12 mouse cellular contexts compared by ENCODE assay signal in genomic region chr7:66779411-66779810, GRCm38 (mm10). TPM values are rescaled to one million over a fixed set of nuclear protein-coding genes. Genes with fewer than 3 reads are reported as not detected.
DNase-seq lines count a peak whose midpoint lies in the region; ATAC-seq and TF ChIP-seq lines count a peak whose summit lies in the region.
"Had no signal": no experiment of that assay in that cellular context is flagged by ENCODE, and none has a peak within 500 bp of the region (broad histone marks: within the 10 kb centered on the region; RNA-seq: fewer than 3 reads in every experiment).

No protein-coding gene starts in this region.

- H3K36me3 ChIP-seq in intestine, embryonic 14.5 days (ENCODE audit: control insufficient read depth, insufficient read depth, low read length), result no peaks in the 10 kb centered on the region
- H3K36me3 ChIP-seq in intestine, postnatal 0 days (ENCODE audit: control insufficient read depth, insufficient read depth), result no peaks in the 10 kb centered on the region
- H3K36me3 ChIP-seq: hindbrain, embryonic 15.5 days; liver, embryonic 13.5 days; midbrain, embryonic 13.5 days had no signal

- H3K27ac ChIP-seq in intestine, embryonic 14.5 days (ENCODE audit: low read depth), result peak overlapping the region; percentile 69; the same call in 1 of the 2 replicates
- no peak overlapping the region for H3K27ac ChIP-seq in intestine, postnatal 0 days (ENCODE audit: low read depth, low read length)
- H3K27ac ChIP-seq: hindbrain, embryonic 15.5 days; liver, embryonic 13.5 days; midbrain, embryonic 13.5 days had no signal

- 34% methylated on average over 2 of the region's 2 CpGs for WGBS in intestine, embryonic 14.5 days
- WGBS in intestine, postnatal 0 days, result 53% methylated on average over 2 of the region's 2 CpGs

- no peak overlapping the region for H3K4me3 ChIP-seq in intestine, embryonic 14.5 days (ENCODE audit: low read depth, low read length)
- no peak overlapping the region for H3K4me3 ChIP-seq in intestine, postnatal 0 days (ENCODE audit: low read depth, low read length)
- H3K4me3 ChIP-seq: hindbrain, embryonic 15.5 days; liver, embryonic 13.5 days; midbrain, embryonic 13.5 days had no signal

- TF ChIP-seq CTCF in intestine, postnatal 0 days (IDR thresholded peaks at IDR 0.05; ENCODE audit: low read depth), result no peak

- peaks cover 13% of the 10 kb centered on the region for H3K4me1 ChIP-seq in intestine, embryonic 14.5 days (replicated peaks; ENCODE audit: control insufficient read depth, insufficient read depth, low read length)
- H3K4me1 ChIP-seq in intestine, postnatal 0 days (replicated peaks; ENCODE audit: control insufficient read depth, insufficient read depth, low read length), result 0 out of 2 replicates have a peak, but pooled peaks cover 3% of the 10 kb centered on the region
- H3K4me1 ChIP-seq: hindbrain, embryonic 15.5 days; midbrain, embryonic 13.5 days had no signal

- no peaks in the 10 kb centered on the region for H3K9me3 ChIP-seq in intestine, embryonic 14.5 days (ENCODE audit: control insufficient read depth, low read length)
- H3K9me3 ChIP-seq in intestine, postnatal 0 days (ENCODE audit: control insufficient read depth), result no peaks in the 10 kb centered on the region
- H3K9me3 ChIP-seq: hindbrain, embryonic 15.5 days; liver, embryonic 13.5 days; midbrain, embryonic 13.5 days had no signal

- DNase-seq in intestine, embryonic 14.5 days (ENCODE audit: low spot score), result no peak
- peak; percentile 33 for DNase-seq in urinary bladder, postnatal 25 days (ENCODE audit: low spot score)
- DNase-seq in urinary bladder, postnatal 10 days (ENCODE audit: low spot score), result no peak
- peak; percentile 16 for DNase-seq in lung, postnatal 14 days
- peak; percentile 37 to 45 for DNase-seq in urinary bladder, postnatal 36 days (ENCODE audit: low spot score in 2 of 2)
- DNase-seq in heart, adult 18-20 months, result no peak
- no peak for DNase-seq in retina, postnatal 1 day
- DNase-seq: cerebellum, postnatal 25 days; liver, embryonic 13.5 days had no signal

- H3K9ac ChIP-seq in intestine, embryonic 14.5 days (ENCODE audit: low read length), result no peak overlapping the region
- H3K9ac ChIP-seq in intestine, postnatal 0 days (ENCODE audit: low read depth, low read length), result no peak overlapping the region
- H3K9ac ChIP-seq: hindbrain, embryonic 15.5 days; liver, embryonic 13.5 days; midbrain, embryonic 13.5 days had no signal

- no peak for ATAC-seq in intestine, embryonic 14.5 days (replicated peaks; ENCODE audit: low FRiP score, low TSS enrichment, low read depth)
- ATAC-seq in intestine, postnatal 0 days, result no peak
- ATAC-seq: midbrain, embryonic 13.5 days had no signal

- H3K4me2 ChIP-seq in intestine, embryonic 14.5 days (ENCODE audit: low read length), result no peak overlapping the region
- H3K4me2 ChIP-seq in intestine, postnatal 0 days (replicated peaks; ENCODE audit: low read depth), result no peak overlapping the region
- H3K4me2 ChIP-seq: hindbrain, embryonic 15.5 days; liver, embryonic 13.5 days; midbrain, embryonic 13.5 days had no signal

- H3K27me3 ChIP-seq in intestine, embryonic 14.5 days (replicated peaks; ENCODE audit: control insufficient read depth, insufficient read depth, low read length), result no peaks in the 10 kb centered on the region
- H3K27me3 ChIP-seq in intestine, postnatal 0 days (replicated peaks; ENCODE audit: control insufficient read depth, insufficient read depth, low read length), result no peaks in the 10 kb centered on the region
- H3K27me3 ChIP-seq: hindbrain, embryonic 15.5 days; liver, embryonic 13.5 days; midbrain, embryonic 13.5 days had no signal

RNA-seq across cellular contexts. Expression of gene Cers3, which starts 36.1 kb away (rescaled TPM):
- polyA plus RNA-seq in intestine, embryonic 14.5 days (2014; fragmentation: Nextera tagmentation; extraction: Ambion mirVana), result 2.4 and 3.4 TPM in 2 replicates
- 0.16 TPM in 2 replicates for polyA plus RNA-seq in intestine, postnatal 0 days (2015; fragmentation: Nextera tagmentation; extraction: Ambion mirVana)
- total RNA-seq in heart, adult 18-20 months (2021), result under 1 TPM in 1 of 2 experiments, not detected in 1; 0.15 TPM

Comparison
In these comparisons a context has a peak if more than half of its experiments do, and no peak if none do; other contexts are left out.
1. DNase-seq: peak in urinary bladder, postnatal 25 days (single experiment), lung, postnatal 14 days (single experiment) and urinary bladder, postnatal 36 days (2 of 2); none in intestine, embryonic 14.5 days (single experiment), urinary bladder, postnatal 10 days (single experiment), heart, adult 18-20 months (0 of 2) and retina, postnatal 1 day (single experiment).